Mouse (Mus musculus) frontal cortex, adult 2 months (tissue): ENCODE measurements around the gene Ccnyl1. TPM values are rescaled to one million over a fixed set of nuclear protein-coding genes. Genes with fewer than 3 reads are reported as not detected.

ENCODE experiments used
- DNase-seq, 2 experiments: peaks; one replicate each; pipeline ENCODE4 v3.0.0; 2022; ENCODE audit warnings: low spot score in 1 of 2; ENCODE audit errors: extremely low spot score in 1 of 2
- polyA plus RNA-seq: library from polyadenylated mRNA; depleted of rRNA; stranded (reverse); fragments of >200 nt; gene quantifications from 2 replicates; pipeline ENCODE4 v1.2.3, GENCODE M21; 2012

Gene Ccnyl1
- polyA plus RNA-seq, 1 experiment, result 28.3 TPM

GRCm38 (mm10) chr1:64695156-64695555 is 4.9 kb downstream of the Ccnyl1 start:
- no peak for DNase-seq

- DNase-seq, result no peak
These were observed 11.5 kb downstream of the Ccnyl1 start for GRCm38 (mm10) chr1:64701780-64702179.

- peak; percentile 49 to 88 for DNase-seq
These were observed 15.0 kb downstream of the Ccnyl1 start for GRCm38 (mm10) chr1:64705230-64705629.

- DNase-seq, result no peak
These were observed 16.4 kb downstream of the Ccnyl1 start for GRCm38 (mm10) chr1:64706610-64707009.

- peak in 1 of 2 experiments; percentile 42 for DNase-seq
These were observed 19.6 kb downstream of the Ccnyl1 start for GRCm38 (mm10) chr1:64709891-64710290.

GRCm38 (mm10) chr1:64712006-64712760 is 21.9 kb downstream of the Ccnyl1 start:
- DNase-seq, result no peak

- DNase-seq, result no peak
These were observed 25.2 kb downstream of the Ccnyl1 start for GRCm38 (mm10) chr1:64715458-64715857.

- DNase-seq, result peak in 1 of 2 experiments; percentile 40
These were observed 26.5 kb downstream of the Ccnyl1 start for GRCm38 (mm10) chr1:64716589-64717304.

GRCm38 (mm10) chr1:64717504-64717903 is 27.2 kb downstream of the Ccnyl1 start:
- peak in 1 of 2 experiments; percentile 77 for DNase-seq

- DNase-seq, result no peak
These were observed 30.9 kb downstream of the Ccnyl1 start for GRCm38 (mm10) chr1:64721034-64721587.

- no peak for DNase-seq
These were observed 39.8 kb downstream of the Ccnyl1 start for GRCm38 (mm10) chr1:64730046-64730445.

GRCm38 (mm10) chr1:64731341-64732020 is 41.2 kb downstream of the Ccnyl1 start:
- DNase-seq, result no peak

- DNase-seq, result no peak
These were observed 41.9 kb downstream of the Ccnyl1 start for GRCm38 (mm10) chr1:64732161-64732560.

GRCm38 (mm10) chr1:64732637-64733200 is 42.5 kb downstream of the Ccnyl1 start:
- DNase-seq, result no peak

- DNase-seq, result no peak
These were observed 43.4 kb downstream of the Ccnyl1 start for GRCm38 (mm10) chr1:64733453-64734245.

GRCm38 (mm10) chr1:64734771-64735750 is 44.8 kb downstream of the Ccnyl1 start:
- no peak for DNase-seq

- no peak for DNase-seq
These were observed 45.8 kb downstream of the Ccnyl1 start for GRCm38 (mm10) chr1:64735781-64736680.
